Mouse (Mus musculus) ES-E14 (cell line): Measurements from ENCODE around the gene Ipcef1.

Experiments
- CHD2 ChIP-seq: IDR thresholded peaks from 2 replicates; pipeline ENCODE4 v1.6.1; 2014; ENCODE audit warnings: mild to moderate bottlenecking, low read depth, low read length, inconsistent platforms
- HCFC1 ChIP-seq: IDR thresholded peaks from 2 replicates; pipeline ENCODE4 v1.6.1; 2012; ENCODE audit warnings: low read length, inconsistent platforms, borderline replicate concordance; ENCODE audit not compliant: insufficient read depth
- MAFK ChIP-seq: IDR thresholded peaks from 2 replicates; pipeline ENCODE4 v1.6.1; 2014; ENCODE audit warnings: mild to moderate bottlenecking, low read depth, low read length, inconsistent platforms; ENCODE audit not compliant: insufficient read depth
- ZC3H11A ChIP-seq: IDR thresholded peaks from 2 replicates; pipeline ENCODE4 v1.6.1; 2012; ENCODE audit warnings: low read depth, mild to moderate bottlenecking, inconsistent platforms, low read length, borderline replicate concordance

DNA sequence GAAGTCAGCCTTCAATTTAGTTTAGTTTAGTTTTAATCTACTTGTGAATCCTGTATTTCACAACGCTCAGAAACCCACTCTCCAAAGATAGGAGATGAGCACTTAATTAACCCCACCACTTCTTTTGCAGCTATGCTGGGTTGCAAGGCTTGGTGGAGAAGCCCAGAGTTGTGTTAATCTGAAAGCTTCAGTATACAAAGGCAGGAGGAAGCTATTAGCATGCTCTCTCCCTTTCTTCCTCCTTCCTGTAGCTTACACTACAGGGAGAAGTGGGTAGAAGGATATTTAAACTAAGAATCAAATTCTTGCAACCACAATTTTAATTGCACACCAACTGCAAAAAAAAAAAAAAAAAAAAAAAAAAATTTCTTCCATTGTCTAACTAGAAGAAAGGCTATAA is 136.3 kb downstream of the Ipcef1 start:
- TF ChIP-seq ZC3H11A (no peak), CHD2 (no peak), HCFC1 (no peak), MAFK (no peak)
